Mouse (Mus musculus): ENCODE measurements at regions not wholly inside any gene's neighbourhood (a gene's known extent, or its start where the extent isn't known, plus 50 kb on each side); places are given as distances from the start of the nearest gene placed in this dataset.
A peak's percentile ranks its signal among the peaks of the same experiment; 100 is the strongest.

DNA sequence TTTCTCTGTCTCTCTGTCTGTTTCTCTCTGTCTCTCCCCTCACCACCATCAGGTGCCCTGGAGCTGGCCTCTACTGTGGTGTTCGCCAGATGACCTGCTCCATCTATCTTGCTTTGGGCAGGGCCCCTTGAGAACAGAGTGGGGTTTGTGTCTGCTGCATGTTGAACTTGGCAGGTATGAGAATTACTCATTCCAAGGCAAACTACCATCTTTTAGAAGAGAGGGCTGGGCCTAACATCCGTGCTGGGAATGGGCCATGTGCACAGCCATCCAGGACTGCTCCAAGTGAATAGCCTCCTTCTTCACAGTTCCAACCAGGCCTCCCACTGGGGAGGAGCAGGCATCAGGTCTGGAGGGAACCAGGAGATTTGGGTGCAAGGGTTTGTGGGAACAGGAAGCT lies 87.3 kb downstream of the Rpl14 start:
- WGBS, result 84% methylated on average over 2 of the region's 2 CpGs
- H3K27ac ChIP-seq, result no peak overlapping the region
- no peak overlapping the region for H3K4me3 ChIP-seq
- no peaks in the 10 kb centered on the region for H3K36me3 ChIP-seq
- DNase-seq (ENCODE audit: low spot score), result no peak
- H3K9me3 ChIP-seq, result no peaks in the 10 kb centered on the region
- H3K4me1 ChIP-seq, result peaks cover 14% of the 10 kb centered on the region; the same call in 1 of the 2 replicates
- H3K27me3 ChIP-seq (ENCODE audit: insufficient read depth, poor library complexity, severe bottlenecking), result peaks cover 9% of the 10 kb centered on the region; the same call in 1 of the 2 replicates

DNA sequence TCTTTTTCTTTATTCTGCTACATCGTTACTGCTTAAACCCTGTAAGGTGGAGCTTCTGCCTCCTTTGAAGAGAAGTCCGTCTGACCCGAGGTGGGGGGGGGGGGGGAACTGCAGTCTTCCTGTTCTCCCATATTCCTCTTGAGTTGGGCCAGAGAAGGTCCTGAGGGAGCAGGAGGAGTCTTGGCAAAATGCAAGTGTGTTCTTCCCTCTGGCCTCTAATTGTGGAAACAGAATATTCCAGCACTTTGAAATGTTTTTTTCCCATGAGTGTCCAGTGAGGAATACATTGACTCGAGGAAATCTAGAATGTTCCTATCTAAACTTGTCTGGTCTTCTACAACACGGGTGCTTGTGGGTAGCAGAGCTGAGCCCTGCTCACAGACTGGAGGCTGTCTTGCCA lies 90.0 kb downstream of the Rpl14 start:
- DNase-seq (ENCODE audit: low spot score), result no peak
- H3K27ac ChIP-seq, result no peak overlapping the region
- 54% methylated on average over 5 of the region's 5 CpGs for WGBS
- no peaks in the 10 kb centered on the region for H3K9me3 ChIP-seq
- no peaks in the 10 kb centered on the region for H3K4me1 ChIP-seq
- no peak overlapping the region for H3K4me3 ChIP-seq
- H3K36me3 ChIP-seq, result no peaks in the 10 kb centered on the region
- peaks cover 8% of the 10 kb centered on the region; the same call in 1 of the 2 replicates for H3K27me3 ChIP-seq (ENCODE audit: insufficient read depth, poor library complexity, severe bottlenecking)

DNA sequence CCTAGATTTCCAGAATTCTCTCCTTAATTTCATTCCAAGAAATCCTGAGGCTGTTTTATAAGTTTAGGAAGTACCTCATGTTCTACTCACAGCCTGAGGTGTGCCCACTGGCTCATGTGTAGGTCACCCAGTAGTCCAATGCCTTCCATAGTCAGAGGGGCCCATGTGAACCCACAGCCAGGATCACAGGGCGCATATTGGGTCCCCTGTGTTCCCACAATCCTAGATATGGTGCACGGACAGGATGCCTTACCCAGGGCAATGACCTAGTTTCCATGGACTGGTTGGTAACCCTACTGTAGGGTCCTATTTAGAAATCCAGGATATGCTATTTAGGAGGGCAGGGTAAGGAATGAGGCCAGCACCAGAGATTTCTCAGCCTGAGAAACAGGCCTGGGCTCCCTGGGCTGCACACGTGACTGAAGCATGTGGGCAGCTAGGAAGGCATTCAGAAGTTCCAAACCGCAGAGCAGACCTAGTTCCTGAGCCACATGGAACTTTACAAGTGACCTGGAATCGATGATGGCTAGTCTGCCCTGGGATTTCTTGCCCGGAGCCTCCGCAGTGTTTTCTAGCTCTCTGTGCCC lies 90.5 kb downstream of the Rpl14 start:
- H3K4me3 ChIP-seq, result no peak overlapping the region
- H3K27me3 ChIP-seq (ENCODE audit: insufficient read depth, poor library complexity, severe bottlenecking), result 0 out of 2 replicates have a peak, but pooled peaks cover 6% of the 10 kb centered on the region
- no peaks in the 10 kb centered on the region for H3K36me3 ChIP-seq
- H3K9me3 ChIP-seq, result no peaks in the 10 kb centered on the region
- DNase-seq (ENCODE audit: low spot score), result no peak
- WGBS, result 86% methylated on average over 7 of the region's 7 CpGs
- H3K27ac ChIP-seq, result no peak overlapping the region
- H3K4me1 ChIP-seq, result no peaks in the 10 kb centered on the region

DNA sequence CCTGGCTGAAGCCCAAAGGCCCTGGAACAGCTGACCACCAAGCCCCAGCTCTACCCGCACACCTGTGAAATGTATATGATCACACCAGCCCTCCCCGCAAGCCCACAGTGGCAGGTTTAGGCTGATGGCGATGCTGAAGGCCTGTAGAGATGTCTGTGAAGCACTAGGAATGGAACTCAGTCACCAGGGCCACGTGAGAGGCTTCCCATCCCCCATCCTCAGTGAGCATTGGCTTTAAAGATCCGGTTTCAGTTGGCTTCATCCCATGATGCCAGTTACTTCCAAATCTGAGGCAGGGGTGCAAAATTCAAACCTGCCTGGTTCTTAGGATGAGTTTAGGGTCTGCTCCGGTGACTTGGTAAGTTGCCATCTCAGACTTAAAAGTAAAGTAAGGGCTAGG lies 91.9 kb downstream of the Rpl14 start:
- no peak overlapping the region for H3K27ac ChIP-seq
- no peaks in the 10 kb centered on the region for H3K9me3 ChIP-seq
- no peaks in the 10 kb centered on the region for H3K4me1 ChIP-seq
- H3K4me3 ChIP-seq, result no peak overlapping the region
- 0 out of 2 replicates have a peak, but pooled peaks cover 6% of the 10 kb centered on the region for H3K27me3 ChIP-seq (ENCODE audit: insufficient read depth, poor library complexity, severe bottlenecking)
- DNase-seq (ENCODE audit: low spot score), result no peak
- WGBS, result 54% methylated on average over 6 of the region's 6 CpGs
- H3K36me3 ChIP-seq, result no peaks in the 10 kb centered on the region

DNA sequence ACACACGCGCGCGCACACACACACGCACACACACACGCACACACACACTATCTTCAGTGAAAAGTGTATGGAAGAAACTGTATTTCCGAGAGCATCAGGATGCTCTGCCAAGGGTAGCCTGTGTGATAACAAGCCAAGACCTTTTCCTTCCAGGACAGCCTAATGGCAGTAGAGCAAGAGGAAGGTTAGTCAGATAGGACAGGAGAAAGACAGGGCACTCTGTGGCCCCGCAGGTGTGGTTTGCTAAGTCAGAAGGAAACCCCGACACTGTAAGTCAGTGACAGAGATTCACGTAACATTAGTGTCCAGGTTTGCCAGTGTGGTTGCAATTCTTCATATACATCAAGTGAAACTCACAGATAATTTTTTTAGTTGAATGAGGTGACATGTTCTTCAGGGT lies 92.8 kb downstream of the Rpl14 start:
- Histone ChIP-seq H3K4me1 (no peaks in the 10 kb centered on the region), H3K4me3 (no peak overlapping the region), H3K9me3 (no peaks in the 10 kb centered on the region), H3K27me3 (ENCODE audit: insufficient read depth, poor library complexity, severe bottlenecking) (no peaks in the 10 kb centered on the region), H3K27ac (no peak overlapping the region), H3K36me3 (no peaks in the 10 kb centered on the region)
- WGBS, result 89% methylated on average over 10 of the region's 10 CpGs
- DNase-seq (ENCODE audit: low spot score), result no peak

DNA sequence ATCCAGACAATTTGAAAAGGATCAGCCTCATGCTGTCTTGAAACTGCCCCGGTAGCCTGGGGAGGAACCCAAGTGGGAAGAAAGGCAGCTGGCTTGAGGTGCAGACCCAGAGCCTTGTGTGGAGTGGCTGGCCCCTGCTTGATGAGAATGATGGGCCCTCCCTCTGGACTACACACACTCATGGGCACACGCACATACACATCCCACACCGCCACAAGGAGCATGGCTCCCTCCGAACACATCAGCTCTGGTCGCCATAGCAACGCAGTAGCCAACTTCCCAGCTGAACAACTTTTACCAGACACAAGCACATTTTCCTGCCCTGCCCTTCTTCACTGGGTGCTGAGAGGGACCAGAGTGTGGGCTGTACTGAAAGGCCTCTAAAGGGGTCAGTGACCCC lies 101.2 kb downstream of the Rpl14 start:
- DNase-seq (ENCODE audit: low spot score), result no peak
- Histone ChIP-seq H3K9me3 (no peaks in the 10 kb centered on the region), H3K36me3 (no peaks in the 10 kb centered on the region), H3K4me3 (no peak overlapping the region), H3K4me1 (peaks cover 23% of the 10 kb centered on the region; the same call in 1 of the 2 replicates), H3K27me3 (ENCODE audit: insufficient read depth, poor library complexity, severe bottlenecking) (peaks cover 27% of the 10 kb centered on the region; the same call in 1 of the 2 replicates), H3K27ac (no peak overlapping the region)
- WGBS, result 34% methylated on average over 6 of the region's 6 CpGs

DNA sequence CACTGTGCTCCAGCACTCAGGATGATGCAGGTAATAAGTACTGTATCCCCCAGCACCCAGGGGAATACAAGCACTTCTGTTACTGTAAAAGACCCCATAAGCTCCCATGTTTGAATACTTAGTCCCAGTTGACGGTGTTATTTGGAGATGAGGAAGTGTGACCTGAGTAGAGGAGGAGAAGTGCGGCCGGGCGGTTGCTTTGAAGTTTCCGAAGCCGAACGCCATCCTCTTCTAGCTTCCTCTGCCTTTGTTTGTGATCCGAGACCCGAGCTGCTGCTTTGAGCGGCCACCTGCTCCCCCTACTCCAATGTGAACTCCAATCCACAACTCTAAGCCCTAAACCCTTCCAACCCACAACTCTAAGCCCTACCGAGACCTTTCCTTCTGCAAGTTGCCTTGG lies 103.6 kb downstream of the Rpl14 start:
- 1% methylated on average over 11 of the region's 11 CpGs for WGBS
- H3K27ac ChIP-seq, result no peak overlapping the region

DNA sequence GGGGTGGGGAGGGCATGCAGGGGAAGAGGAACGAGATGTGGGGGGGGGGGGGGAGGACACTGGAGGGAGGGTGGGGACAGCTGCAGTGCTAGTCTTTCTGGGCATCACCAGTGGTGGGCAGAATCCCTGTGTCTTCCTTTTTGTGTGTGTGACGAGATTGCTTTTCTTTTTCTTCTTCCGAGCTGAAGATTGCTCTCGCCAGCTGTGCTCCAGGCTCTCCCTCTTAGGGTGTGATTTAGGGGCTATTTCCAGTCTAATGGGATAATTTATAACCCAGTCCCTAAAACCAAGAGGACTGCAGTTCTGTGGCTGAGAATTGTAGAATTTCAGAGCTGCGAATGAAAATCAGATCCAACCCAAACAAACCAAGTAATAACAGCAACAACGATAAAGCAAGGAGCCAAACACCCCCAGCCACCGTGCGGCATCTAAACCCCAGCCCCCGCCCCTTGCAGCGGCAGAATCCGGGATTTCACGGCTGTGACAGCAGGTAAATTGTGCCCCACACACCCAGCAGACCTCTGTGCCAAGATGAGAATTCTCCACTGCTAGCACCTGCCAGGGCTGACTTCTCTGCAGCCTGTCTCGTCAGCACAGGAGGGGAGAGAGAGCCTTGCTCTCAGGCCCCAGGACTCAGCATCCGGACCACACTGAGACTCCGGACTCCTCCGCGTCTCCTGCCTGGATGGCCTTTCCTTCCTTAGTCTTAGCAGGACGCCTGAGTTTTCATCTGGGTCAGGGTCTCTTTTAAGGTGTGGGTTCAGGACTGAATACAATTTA lies 104.3 kb downstream of the Rpl14 start:
- no peak for DNase-seq (ENCODE audit: low spot score)
- under 1% methylated on average over 18 of the region's 18 CpGs for WGBS
- peak overlapping the region; percentile 59 for H3K4me3 ChIP-seq
- peak overlapping the region; percentile 52 for H3K27ac ChIP-seq
- no peaks in the 10 kb centered on the region for H3K9me3 ChIP-seq
- peaks cover 27% of the 10 kb centered on the region; the same call in 1 of the 2 replicates for H3K27me3 ChIP-seq (ENCODE audit: insufficient read depth, poor library complexity, severe bottlenecking)
- H3K36me3 ChIP-seq, result no peaks in the 10 kb centered on the region
- H3K4me1 ChIP-seq, result peaks cover 28% of the 10 kb centered on the region; the same call in 1 of the 2 replicates

More for the DNA sequence above, 103.6 kb downstream of the Rpl14 start:
- peaks cover 27% of the 10 kb centered on the region; the same call in 1 of the 2 replicates for H3K27me3 ChIP-seq (ENCODE audit: insufficient read depth, poor library complexity, severe bottlenecking)
- DNase-seq (ENCODE audit: low spot score), result no peak
- peak overlapping the region; percentile 59 for H3K4me3 ChIP-seq
- H3K4me1 ChIP-seq, result peaks cover 27% of the 10 kb centered on the region; the same call in 1 of the 2 replicates
- H3K36me3 ChIP-seq, result no peaks in the 10 kb centered on the region
- no peaks in the 10 kb centered on the region for H3K9me3 ChIP-seq

DNA sequence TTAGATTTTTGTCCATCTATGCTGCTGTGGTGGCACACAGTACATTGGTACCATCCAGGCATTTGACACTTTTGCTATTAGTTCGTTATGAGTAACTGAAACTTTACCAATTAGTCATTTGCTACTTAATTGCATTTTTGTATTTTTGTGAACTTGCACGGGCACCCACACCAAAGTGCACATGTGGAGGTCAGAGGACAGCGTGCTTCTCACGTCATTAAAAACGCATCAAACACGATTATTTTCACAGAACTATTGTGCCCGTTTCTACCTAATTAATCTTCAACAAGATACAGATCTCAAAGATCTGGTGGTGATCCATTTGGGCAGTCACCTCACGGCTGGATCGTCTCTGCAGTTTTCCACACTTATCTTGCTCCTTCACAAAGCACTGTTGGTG lies 105.1 kb downstream of the Rpl14 start:
- Histone ChIP-seq H3K4me3 (no peak overlapping the region), H3K9me3 (no peaks in the 10 kb centered on the region), H3K36me3 (no peaks in the 10 kb centered on the region), H3K27me3 (ENCODE audit: insufficient read depth, poor library complexity, severe bottlenecking) (peaks cover 27% of the 10 kb centered on the region; the same call in 1 of the 2 replicates), H3K4me1 (peaks cover 30% of the 10 kb centered on the region; the same call in 1 of the 2 replicates), H3K27ac (no peak overlapping the region)
- no peak for DNase-seq (ENCODE audit: low spot score)
- WGBS, result 26% methylated on average over 9 of the region's 9 CpGs

DNA sequence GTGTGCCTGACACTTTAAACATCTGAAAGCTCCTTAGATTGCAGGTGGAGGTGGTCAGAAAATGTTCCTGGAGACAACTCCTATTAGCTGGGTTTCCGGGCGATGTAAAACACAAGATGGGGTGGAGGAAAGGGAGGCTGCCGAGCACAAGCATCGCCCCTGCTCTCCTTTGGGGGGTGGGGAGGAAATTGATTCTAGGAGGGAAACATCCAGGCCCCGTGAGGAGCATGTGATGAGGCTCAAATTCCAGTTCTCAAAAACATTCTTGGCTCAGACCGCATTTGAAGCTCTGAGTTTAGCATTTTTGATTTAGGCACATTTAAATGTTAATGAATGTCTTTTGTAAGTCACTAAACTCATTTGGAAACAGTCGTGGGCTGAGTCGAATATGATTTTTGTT lies 105.5 kb downstream of the Rpl14 start:
- WGBS, result 34% methylated on average over 8 of the region's 8 CpGs

DNA sequence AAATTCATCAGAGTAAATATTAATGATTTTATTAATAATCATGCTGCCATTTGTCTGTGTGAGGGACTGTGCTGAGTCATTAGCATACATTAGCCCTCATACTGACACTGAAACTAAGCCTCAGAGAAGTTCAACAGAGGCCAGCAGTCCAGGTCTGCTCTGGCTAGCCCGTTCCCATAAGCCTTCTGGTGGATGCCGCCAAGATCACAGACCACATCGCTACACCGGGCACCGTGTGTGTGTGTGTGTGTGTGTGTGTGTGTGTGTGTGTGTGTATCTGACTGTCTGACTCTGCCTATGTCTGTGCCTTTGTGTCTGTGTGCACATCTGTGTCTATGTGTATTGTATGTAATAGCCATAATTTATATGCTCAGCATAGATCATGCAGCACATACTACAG lies 106.0 kb downstream of the Rpl14 start:
- Histone ChIP-seq H3K4me1 (peaks cover 33% of the 10 kb centered on the region; the same call in 1 of the 2 replicates), H3K27ac (no peak overlapping the region), H3K27me3 (ENCODE audit: insufficient read depth, poor library complexity, severe bottlenecking) (peaks cover 27% of the 10 kb centered on the region; the same call in 1 of the 2 replicates), H3K36me3 (no peaks in the 10 kb centered on the region), H3K9me3 (no peaks in the 10 kb centered on the region), H3K4me3 (no peak overlapping the region)
- 75% methylated on average over 5 of the region's 5 CpGs for WGBS
- DNase-seq (ENCODE audit: low spot score), result no peak

More for the DNA sequence above, 105.5 kb downstream of the Rpl14 start:
- Histone ChIP-seq H3K9me3 (no peaks in the 10 kb centered on the region), H3K4me1 (peaks cover 33% of the 10 kb centered on the region; the same call in 1 of the 2 replicates), H3K36me3 (no peaks in the 10 kb centered on the region), H3K27ac (no peak overlapping the region), H3K4me3 (no peak overlapping the region), H3K27me3 (ENCODE audit: insufficient read depth, poor library complexity, severe bottlenecking) (peaks cover 27% of the 10 kb centered on the region; the same call in 1 of the 2 replicates)
- no peak for DNase-seq (ENCODE audit: low spot score)

DNA sequence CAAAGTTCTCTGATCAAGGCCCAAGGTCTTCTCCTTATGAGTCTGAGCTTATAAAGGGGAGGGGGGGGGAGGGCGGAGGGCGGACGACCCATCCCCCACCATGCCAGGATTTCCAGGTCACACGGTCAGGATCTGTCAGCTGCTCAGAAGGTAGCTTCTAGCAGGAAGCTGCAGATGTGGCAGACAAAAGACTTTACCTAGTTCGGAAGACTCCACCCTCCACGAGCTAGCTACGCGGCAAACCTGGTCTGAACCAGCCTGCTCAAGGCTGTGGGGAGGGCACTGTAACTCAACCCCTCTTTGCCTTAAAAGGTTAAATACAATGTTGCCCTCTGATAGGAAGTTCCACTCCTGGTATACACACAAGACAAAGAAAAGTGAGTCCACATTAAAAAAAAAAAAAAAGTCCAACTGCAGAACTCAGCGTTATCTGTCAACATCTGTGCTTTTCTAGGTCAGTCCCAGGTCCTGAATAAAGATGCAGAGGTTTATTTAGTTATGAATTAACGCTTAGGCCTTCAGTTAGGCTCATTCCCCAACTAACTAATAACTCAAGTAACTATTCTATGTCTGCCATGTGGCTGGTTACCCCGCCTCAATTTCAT lies 108.7 kb downstream of the Rpl14 start:
- H3K9me3 ChIP-seq, result no peaks in the 10 kb centered on the region
- H3K27me3 ChIP-seq (ENCODE audit: insufficient read depth, poor library complexity, severe bottlenecking), result 0 out of 2 replicates have a peak, but pooled peaks cover 13% of the 10 kb centered on the region
- H3K4me1 ChIP-seq, result peaks cover 29% of the 10 kb centered on the region; the same call in 1 of the 2 replicates
- WGBS, result 35% methylated on average over 11 of the region's 11 CpGs
- no peak overlapping the region for H3K4me3 ChIP-seq
- H3K36me3 ChIP-seq, result no peaks in the 10 kb centered on the region
- peak overlapping the region; percentile 38; the same call in 1 of the 2 replicates for H3K27ac ChIP-seq
- no peak for DNase-seq (ENCODE audit: low spot score)

DNA sequence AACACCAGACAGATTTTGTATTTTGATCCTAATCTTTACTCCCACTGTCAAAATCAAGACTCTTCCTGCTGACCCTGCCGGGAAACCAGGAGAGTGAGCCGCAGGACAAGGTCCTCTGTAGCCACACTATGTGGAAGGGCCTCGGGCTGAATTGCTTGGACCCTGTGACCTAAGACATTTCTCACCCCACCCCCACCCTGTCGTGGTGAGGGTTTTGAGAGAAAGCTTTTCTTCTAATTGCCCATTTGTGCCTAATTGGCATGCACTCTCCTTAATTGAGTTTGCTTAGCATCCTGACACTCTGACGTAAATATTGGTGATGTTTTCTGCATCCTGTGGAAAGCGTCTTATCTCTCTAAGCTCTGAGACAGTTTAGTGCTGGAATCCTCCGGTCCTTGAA lies 110.2 kb downstream of the Rpl14 start:
- Histone ChIP-seq H3K4me1 (peaks cover 16% of the 10 kb centered on the region), H3K27me3 (ENCODE audit: insufficient read depth, poor library complexity, severe bottlenecking) (0 out of 2 replicates have a peak, but pooled peaks cover 4% of the 10 kb centered on the region), H3K27ac (no peak overlapping the region), H3K4me3 (no peak overlapping the region), H3K9me3 (no peaks in the 10 kb centered on the region), H3K36me3 (no peaks in the 10 kb centered on the region)
- no peak for DNase-seq (ENCODE audit: low spot score)
- 32% methylated on average over 7 of the region's 7 CpGs for WGBS

Data from heart, embryonic 10.5 days (tissue).